Mouse (Mus musculus): ENCODE measurements around the gene Ubb. TPM values are rescaled to one million over a fixed set of nuclear protein-coding genes. Genes with fewer than 3 reads are reported as not detected.
"Not testable (repeated sequence)": the region's sequence is repeated elsewhere in the genome, so short reads cannot be mapped to it uniquely, and the experiment has no call there.

The Ubb gene
- 1,850 and 1,934 TPM in 2 replicates for polyA plus RNA-seq (2015; fragmentation: Nextera tagmentation; extraction: Ambion mirVana)

DNA sequence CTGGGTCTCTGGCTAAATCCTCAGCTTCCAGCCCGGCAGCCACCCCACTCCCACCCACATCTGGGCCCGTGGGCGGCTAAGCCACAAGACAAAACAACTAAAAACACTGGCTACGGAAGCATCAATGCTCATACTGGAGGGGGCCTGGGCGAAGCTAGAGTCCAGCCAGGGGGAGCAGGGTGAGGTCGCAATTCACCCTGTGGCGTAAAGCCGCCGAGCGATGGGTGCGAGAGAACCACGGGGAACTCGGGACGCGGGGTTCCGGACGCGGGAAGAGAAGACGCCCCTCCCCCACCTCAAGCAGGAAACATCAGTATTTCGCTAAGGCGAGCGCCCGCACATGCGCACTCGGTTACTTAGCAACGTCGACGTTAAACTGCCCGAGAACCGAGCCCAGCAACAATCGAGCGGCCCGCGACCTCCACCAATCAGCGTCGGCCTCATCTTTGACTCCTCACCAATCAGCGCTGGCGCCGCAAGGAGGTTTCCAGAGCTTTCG lies at the start of gene Ubb:
Gene Ubb, plus strand, starts transcription at position 445 of the 499 bp plus-strand sequence.
- H3K27ac ChIP-seq (replicated peaks), result peak within 1 kb of the TSS; percentile 99
- H3K9me3 ChIP-seq (ENCODE audit: control insufficient read depth, low read length), result no peaks in the 10 kb centered on the region
- TF ChIP-seq EP300 (optimal IDR thresholded peaks at IDR 0.05) (no peak), CTCF (IDR thresholded peaks at IDR 0.05; ENCODE audit: low read depth) (no peak; the same call in 1 of the 2 replicates)
- ATAC-seq (ENCODE audit: low FRiP score, low TSS enrichment) (peak; percentile 94), DNase-seq (ENCODE audit: low spot score) (peak; percentile 99)
- H3K9ac ChIP-seq (ENCODE audit: low read length), result peak within 1 kb of the TSS; percentile 88
- H3K4me1 ChIP-seq (replicated peaks; ENCODE audit: control insufficient read depth, insufficient read depth), result peaks cover 3% of the 10 kb centered on the region; the same call in 1 of the 2 replicates
- no peaks in the 10 kb centered on the region for H3K27me3 ChIP-seq (ENCODE audit: control insufficient read depth, insufficient read depth, low read length)
- peak within 1 kb of the TSS; percentile 68 for H3K4me3 ChIP-seq (ENCODE audit: low read depth, low read length)
- 0% methylated on average over 32 of the region's 40 CpGs for WGBS
- H3K4me2 ChIP-seq (replicated peaks; ENCODE audit: low read depth), result peak within 1 kb of the TSS; percentile 77
- 0 out of 2 replicates have a peak, but pooled peaks cover 3% of the 10 kb centered on the region for H3K36me3 ChIP-seq (ENCODE audit: control insufficient read depth, insufficient read depth, low read length)

DNA sequence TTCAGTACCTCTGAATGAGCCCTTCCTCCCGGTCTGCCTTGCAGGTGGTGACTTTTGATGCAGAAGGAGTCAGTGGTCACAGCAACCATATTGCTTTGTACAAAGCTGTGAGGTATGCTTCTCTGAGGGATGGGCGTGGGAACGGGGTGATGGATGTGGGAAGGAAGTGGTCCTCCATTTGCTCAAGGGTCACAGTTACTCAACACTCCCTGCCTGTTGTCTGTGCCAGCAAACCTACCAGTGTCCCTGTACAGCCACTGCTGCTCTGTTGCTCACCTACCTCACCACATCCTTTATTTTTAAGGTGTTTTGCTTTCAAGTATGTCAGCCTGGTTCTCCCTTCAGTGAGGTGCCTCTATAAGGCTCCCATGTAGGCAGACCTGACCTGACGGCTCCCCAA lies 43.3 kb upstream of the Ubb start:
- TF ChIP-seq EP300 (optimal IDR thresholded peaks at IDR 0.05), result no peak
- no peak overlapping the region for H3K27ac ChIP-seq (replicated peaks)
- DNase-seq (ENCODE audit: low spot score) (no peak), ATAC-seq (ENCODE audit: low FRiP score, low TSS enrichment) (no peak)
- H3K4me1 ChIP-seq (replicated peaks; ENCODE audit: control insufficient read depth, insufficient read depth), result no peaks in the 10 kb centered on the region
- no peak overlapping the region for H3K9ac ChIP-seq (ENCODE audit: low read length)
- no peaks in the 10 kb centered on the region for H3K36me3 ChIP-seq (ENCODE audit: control insufficient read depth, insufficient read depth, low read length)
- H3K4me3 ChIP-seq (ENCODE audit: low read depth, low read length), result no peak overlapping the region
- no peak overlapping the region for H3K4me2 ChIP-seq (replicated peaks; ENCODE audit: low read depth)
- H3K27me3 ChIP-seq (ENCODE audit: control insufficient read depth, insufficient read depth, low read length), result no peaks in the 10 kb centered on the region
- no peaks in the 10 kb centered on the region for H3K9me3 ChIP-seq (ENCODE audit: control insufficient read depth, low read length)
- 90% methylated on average over 4 of the region's 4 CpGs for WGBS

DNA sequence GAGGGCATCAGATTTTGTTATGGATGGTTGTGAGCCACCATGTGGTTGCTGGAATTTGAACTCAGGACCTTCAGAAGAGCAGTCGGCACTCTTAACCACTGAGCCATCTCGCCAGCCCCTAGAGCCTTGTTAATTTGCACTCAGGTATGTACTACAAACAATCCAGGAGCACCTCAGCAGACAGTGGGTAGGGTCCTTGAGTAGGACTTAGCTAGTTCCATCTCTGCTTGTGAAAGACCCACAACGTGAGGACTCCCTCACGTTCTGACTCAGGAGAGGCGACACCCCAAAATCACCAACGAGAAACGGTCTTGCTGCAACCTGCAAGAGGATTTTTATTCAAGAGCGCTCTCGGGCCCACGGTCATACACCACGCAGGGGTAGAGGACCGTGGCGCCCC lies 42.6 kb upstream of the Ubb start:
- not testable (repeated sequence) for H3K27ac ChIP-seq (replicated peaks); H3K4me3 ChIP-seq (ENCODE audit: low read depth, low read length)
- WGBS, result 97% methylated on average over 13 of the region's 13 CpGs

DNA sequence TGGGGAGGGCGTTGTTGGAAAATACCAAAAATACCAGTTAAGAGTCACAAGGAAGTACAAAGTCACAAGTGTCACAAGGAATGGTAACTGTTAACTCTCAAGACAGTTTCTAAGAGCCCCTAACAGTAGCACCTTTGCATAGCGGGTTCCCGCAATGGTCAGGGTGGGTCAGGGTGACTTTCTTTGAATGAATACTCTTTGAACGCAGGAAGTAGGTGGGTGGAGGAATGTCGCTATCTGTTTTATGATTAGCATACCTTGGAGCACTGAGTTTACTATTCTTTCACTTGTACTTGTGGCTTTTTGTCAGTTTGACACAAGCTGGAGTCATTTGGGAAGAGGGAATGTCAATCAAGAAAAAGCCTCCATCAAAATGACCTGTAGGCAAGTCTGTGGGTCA lies 42.2 kb upstream of the Ubb start:
- H3K4me2 ChIP-seq (replicated peaks; ENCODE audit: low read depth); H3K27ac ChIP-seq (replicated peaks); H3K27me3 ChIP-seq (ENCODE audit: control insufficient read depth, insufficient read depth, low read length); H3K9me3 ChIP-seq (ENCODE audit: control insufficient read depth, low read length); H3K4me3 ChIP-seq (ENCODE audit: low read depth, low read length); H3K36me3 ChIP-seq (ENCODE audit: control insufficient read depth, insufficient read depth, low read length); H3K9ac ChIP-seq (ENCODE audit: low read length); H3K4me1 ChIP-seq (replicated peaks; ENCODE audit: control insufficient read depth, insufficient read depth); ATAC-seq (ENCODE audit: low FRiP score, low TSS enrichment); DNase-seq (ENCODE audit: low spot score): not testable (repeated sequence)
- WGBS, result 96% methylated on average over 5 of the region's 5 CpGs

More for the DNA sequence above, 42.6 kb upstream of the Ubb start:
- H3K27me3 ChIP-seq (ENCODE audit: control insufficient read depth, insufficient read depth, low read length); H3K9ac ChIP-seq (ENCODE audit: low read length); DNase-seq (ENCODE audit: low spot score); ATAC-seq (ENCODE audit: low FRiP score, low TSS enrichment); H3K4me1 ChIP-seq (replicated peaks; ENCODE audit: control insufficient read depth, insufficient read depth); H3K4me2 ChIP-seq (replicated peaks; ENCODE audit: low read depth); H3K36me3 ChIP-seq (ENCODE audit: control insufficient read depth, insufficient read depth, low read length); H3K9me3 ChIP-seq (ENCODE audit: control insufficient read depth, low read length): not testable (repeated sequence)

DNA sequence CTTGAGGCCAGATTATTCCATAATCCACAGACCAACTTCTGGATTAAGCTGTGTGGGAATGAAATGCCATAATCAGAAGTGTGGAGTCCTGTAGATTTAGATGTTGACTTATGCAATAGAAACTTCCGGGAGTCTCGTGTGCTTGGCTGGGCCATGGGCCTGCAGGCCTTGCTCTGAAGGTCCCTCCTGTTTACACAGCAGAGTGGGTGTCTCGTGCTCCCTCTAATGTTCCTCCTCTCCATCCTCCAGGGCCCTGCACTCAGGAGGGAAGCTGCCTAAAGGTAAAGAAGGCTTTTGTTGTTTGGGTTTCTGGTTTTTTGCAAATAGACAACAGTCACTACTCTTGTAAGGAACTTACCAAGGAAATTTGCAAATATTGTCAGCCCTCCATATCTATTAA lies 41.4 kb upstream of the Ubb start:
- Histone ChIP-seq H3K4me3 (ENCODE audit: low read depth, low read length) (no peak overlapping the region), H3K27me3 (ENCODE audit: control insufficient read depth, insufficient read depth, low read length) (no peaks in the 10 kb centered on the region), H3K9ac (ENCODE audit: low read length) (no peak overlapping the region), H3K27ac (replicated peaks) (no peak overlapping the region), H3K4me1 (replicated peaks; ENCODE audit: control insufficient read depth, insufficient read depth) (no peaks in the 10 kb centered on the region), H3K36me3 (ENCODE audit: control insufficient read depth, insufficient read depth, low read length) (no peaks in the 10 kb centered on the region), H3K9me3 (ENCODE audit: control insufficient read depth, low read length) (no peaks in the 10 kb centered on the region), H3K4me2 (replicated peaks; ENCODE audit: low read depth) (no peak overlapping the region)
- TF ChIP-seq CTCF (IDR thresholded peaks at IDR 0.05; ENCODE audit: low read depth), result no peak
- ATAC-seq (ENCODE audit: low FRiP score, low TSS enrichment), result no peak; the same call in 1 of the 2 replicates
- no peak for DNase-seq (ENCODE audit: low spot score)
- WGBS, result 45% methylated on average over 3 of the region's 3 CpGs

DNA sequence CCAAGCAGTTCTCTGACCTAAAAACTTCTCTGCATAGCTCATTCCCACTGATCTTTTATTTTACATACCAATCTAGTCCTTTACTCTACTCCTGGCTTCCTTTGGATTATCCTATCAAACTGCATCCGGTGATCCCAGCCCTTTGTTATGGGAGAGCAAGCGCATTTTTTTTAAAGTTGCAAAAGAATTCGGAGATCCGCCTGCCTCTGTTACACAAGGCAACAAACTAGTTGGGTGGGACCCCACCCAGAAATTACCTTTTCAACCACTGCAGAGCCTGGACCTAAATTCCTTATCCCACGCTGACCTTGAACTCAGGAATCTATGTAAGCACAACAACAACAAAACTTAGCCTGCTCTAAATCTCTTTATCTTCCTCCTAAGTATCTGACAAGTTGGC lies 40.0 kb upstream of the Ubb start:
- Histone ChIP-seq H3K9me3 (ENCODE audit: control insufficient read depth, low read length) (no peaks in the 10 kb centered on the region), H3K4me2 (replicated peaks; ENCODE audit: low read depth) (no peak overlapping the region), H3K9ac (ENCODE audit: low read length) (no peak overlapping the region), H3K27ac (replicated peaks) (no peak overlapping the region), H3K4me3 (ENCODE audit: low read depth, low read length) (no peak overlapping the region), H3K27me3 (ENCODE audit: control insufficient read depth, insufficient read depth, low read length) (no peaks in the 10 kb centered on the region), H3K36me3 (ENCODE audit: control insufficient read depth, insufficient read depth, low read length) (no peaks in the 10 kb centered on the region), H3K4me1 (replicated peaks; ENCODE audit: control insufficient read depth, insufficient read depth) (no peaks in the 10 kb centered on the region)
- DNase-seq (ENCODE audit: low spot score) (no peak), ATAC-seq (ENCODE audit: low FRiP score, low TSS enrichment) (no peak)
- TF ChIP-seq CTCF (IDR thresholded peaks at IDR 0.05; ENCODE audit: low read depth) (no peak), EP300 (optimal IDR thresholded peaks at IDR 0.05) (no peak)
- 88% methylated on average over 5 of the region's 5 CpGs for WGBS
